Mouse (Mus musculus): ENCODE measurements around the gene Krtap19-4.

- no peak for TF ChIP-seq POU5F1 (IDR thresholded peaks at IDR 0.05; ENCODE audit: borderline replicate concordance, low read length)
- no peak for TF ChIP-seq CTCF (conservative IDR thresholded peaks at IDR 0.05; ENCODE audit: low read length)
These were observed 19.9 kb downstream of the Krtap19-4 start for GRCm38 (mm10) chr16:88864887-88865407.
